Mouse (Mus musculus): ENCODE results near the gene Ep300. TPM values are rescaled to one million over a fixed set of nuclear protein-coding genes. Genes with fewer than 3 reads are reported as not detected.

The Ep300 gene
- polyA plus RNA-seq (2012; rRNA removed), result 6.3 and 8.2 TPM in 2 replicates

DNA sequence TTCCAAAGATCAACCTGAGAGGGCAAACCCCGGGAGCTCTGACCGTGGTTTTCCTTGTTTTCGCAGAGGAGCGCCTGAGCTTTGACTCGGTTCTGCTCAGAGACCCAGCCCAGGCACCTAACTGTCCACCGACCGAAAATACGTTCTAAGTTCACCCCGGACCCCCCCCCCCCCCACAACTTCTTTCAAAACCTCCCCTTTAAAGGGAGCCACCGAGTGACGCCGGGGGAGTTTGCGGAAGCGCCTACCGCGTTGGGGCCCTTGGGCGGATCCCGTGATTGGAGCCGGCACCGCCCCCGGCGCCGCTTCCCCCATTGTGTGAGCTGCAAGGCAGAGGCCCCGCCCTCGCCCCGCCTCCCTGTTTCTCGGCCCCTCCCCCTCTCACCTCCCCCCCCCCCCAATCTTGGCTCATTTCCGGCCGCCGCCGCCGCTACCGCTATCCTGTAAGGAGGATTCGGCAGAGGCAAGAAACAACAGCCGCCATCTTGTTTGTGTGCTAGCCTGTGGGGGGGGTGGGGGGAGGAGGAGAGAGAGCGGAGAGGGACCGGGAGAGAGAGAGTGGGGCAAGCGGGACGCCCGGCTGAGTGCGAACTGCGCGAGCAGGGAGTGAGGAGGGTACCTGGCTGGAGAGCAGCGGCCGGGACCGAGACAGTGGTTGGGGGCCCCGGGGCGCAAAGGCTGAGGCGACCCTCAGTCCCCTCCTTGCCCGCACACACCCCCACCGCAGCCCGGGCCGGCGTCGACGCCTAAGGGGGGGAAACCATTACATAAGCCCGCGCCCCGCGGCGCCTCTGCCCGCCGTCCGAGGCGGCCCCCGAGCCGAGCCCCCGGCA is at the start of gene Ep300:
TSS of gene Ep300 (plus strand) at position 439 of the 833 bp plus-strand sequence.

DNA sequence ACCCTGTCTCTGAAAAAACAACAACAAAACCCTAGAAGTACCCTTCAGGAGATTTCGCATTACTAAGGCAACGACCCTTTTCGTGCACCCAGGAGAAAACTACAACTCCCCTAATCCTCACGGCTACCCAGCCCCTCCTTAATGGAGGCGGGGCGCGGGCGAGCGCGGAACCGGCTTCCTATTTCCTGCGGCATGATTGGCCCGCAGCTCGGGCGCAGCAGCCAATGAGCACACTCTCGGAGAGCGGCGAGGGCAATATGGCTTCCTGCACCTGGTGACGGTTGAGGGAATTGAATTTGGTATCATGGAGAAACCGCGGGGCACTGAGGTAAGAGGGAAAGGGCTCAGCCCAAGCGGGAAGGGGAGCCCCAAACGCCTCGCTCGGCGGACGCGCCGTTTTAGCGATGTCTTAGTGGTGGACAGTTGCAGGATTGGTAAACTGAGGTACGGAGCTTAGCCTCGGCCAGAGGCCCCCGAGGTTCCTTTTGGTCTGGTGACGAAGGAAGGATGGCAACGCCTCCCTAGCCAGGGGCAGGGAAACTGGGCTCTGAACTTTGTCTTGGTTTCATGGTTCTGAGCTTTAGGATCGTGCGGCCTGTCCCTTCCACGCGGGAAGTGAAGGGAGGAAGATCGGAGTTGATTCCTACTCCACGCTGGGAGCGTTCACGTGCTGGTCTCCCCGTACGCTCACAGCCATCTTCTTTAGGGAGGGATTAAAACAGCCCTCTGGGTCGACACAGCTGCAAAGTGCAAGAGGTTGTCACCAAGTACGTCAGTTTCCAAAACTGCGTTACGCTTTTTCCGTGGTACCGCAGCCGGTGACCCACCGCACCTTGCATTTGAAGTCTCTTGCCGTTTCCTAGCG is 78.8 kb downstream of the Ep300 start, which contains the start of gene L3mbtl2:
TSS of gene L3mbtl2 (plus strand) at position 193 of the 865 bp plus-strand sequence.

DNA sequence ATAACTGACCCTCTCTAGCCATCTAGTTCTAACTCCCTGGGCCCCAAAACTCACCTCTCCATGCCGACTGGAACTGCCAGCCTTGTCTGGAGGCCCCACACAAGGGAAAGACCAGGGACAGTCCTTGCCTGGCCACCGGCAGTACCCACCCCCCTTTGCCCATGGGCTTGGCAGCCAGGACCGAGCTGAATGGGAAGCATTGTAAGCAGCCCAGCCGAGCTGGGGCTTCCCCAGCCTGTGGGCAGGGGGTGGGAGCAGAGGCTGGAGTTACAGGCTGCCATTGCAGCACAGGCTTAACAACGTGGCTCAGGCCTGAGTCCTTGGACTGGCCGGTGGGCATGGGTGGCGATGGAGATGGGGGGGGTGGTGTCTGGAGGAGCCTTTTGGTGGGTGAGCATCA is 112.0 kb downstream of the Ep300 start, which contains the start of gene Chadl:
TSS of gene Chadl (minus strand) at position 113 of the 400 bp plus-strand sequence.

Other genes with a start within 250 kb of the Ep300 start
- 8.4 and 9.9 TPM in 2 replicates for gene Slc25a17, start 224.5 kb upstream of the Ep300 start, polyA plus RNA-seq (2012; rRNA removed)
- 6.7 and 7.9 TPM in 2 replicates for gene St13, start 185.3 kb upstream of the Ep300 start, polyA plus RNA-seq (2012; rRNA removed)
- 1.8 and 3.3 TPM in 2 replicates for gene Xpnpep3, start 185.2 kb upstream of the Ep300 start, polyA plus RNA-seq (2012; rRNA removed)
- gene Dnajb7, start 177.1 kb upstream of the Ep300 start, polyA plus RNA-seq (2012; rRNA removed), result 0.08 TPM in 1 of 2 replicates, not detected in the other
- 6.5 and 8.2 TPM in 2 replicates for gene Rbx1, start 119.1 kb upstream of the Ep300 start, polyA plus RNA-seq (2012; rRNA removed)
- gene L3mbtl2, start 78.5 kb downstream of the Ep300 start, polyA plus RNA-seq (2012; rRNA removed), result 4.5 and 5.4 TPM in 2 replicates
- gene Chadl, start 111.9 kb downstream of the Ep300 start, polyA plus RNA-seq (2012; rRNA removed), result 3.8 and 7.7 TPM in 2 replicates
- gene Zc3h7b, start 159.7 kb downstream of the Ep300 start, polyA plus RNA-seq (2012; rRNA removed), result 8.7 and 9.2 TPM in 2 replicates
- gene Rangap1, start 160.2 kb downstream of the Ep300 start, polyA plus RNA-seq (2012; rRNA removed), result 14.0 and 16.3 TPM in 2 replicates
- gene Tef, start 217.1 kb downstream of the Ep300 start, polyA plus RNA-seq (2012; rRNA removed), result 5.7 and 6.1 TPM in 2 replicates